Mouse (Mus musculus) retina, postnatal 7 days (tissue): ENCODE data around the gene Eps8.
A peak's percentile ranks its signal among the peaks of the same experiment; 100 is the strongest.
"Not testable (repeated sequence)": the region's sequence is repeated elsewhere in the genome, so short reads cannot be mapped to it uniquely, and the experiment has no call there.

Experiments
- DNase-seq: peaks from one replicate; pipeline ENCODE4 v3.0.0-alpha.2; 2012; ENCODE audit warnings: low read depth, low spot score

Gene Eps8

DNA sequence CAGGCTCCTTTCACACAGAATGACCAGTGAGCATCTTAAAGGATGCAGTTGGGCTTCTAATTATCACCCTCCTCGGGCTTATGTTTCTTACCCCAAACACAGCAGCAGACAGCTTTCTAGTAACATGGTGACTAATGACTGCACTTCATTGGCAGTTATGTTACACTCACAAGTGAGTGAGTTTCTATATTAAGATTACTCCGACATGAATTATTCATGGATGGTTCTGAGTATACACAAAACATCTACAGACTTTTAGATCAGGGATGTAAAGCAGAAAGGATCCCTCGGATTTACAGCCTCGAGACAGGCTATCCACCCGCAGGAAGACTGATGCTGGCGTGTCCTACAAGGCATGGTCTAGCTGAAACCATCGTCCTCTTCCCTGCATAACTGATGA is 171.8 kb downstream of the Eps8 start:
- no peak for DNase-seq

DNA sequence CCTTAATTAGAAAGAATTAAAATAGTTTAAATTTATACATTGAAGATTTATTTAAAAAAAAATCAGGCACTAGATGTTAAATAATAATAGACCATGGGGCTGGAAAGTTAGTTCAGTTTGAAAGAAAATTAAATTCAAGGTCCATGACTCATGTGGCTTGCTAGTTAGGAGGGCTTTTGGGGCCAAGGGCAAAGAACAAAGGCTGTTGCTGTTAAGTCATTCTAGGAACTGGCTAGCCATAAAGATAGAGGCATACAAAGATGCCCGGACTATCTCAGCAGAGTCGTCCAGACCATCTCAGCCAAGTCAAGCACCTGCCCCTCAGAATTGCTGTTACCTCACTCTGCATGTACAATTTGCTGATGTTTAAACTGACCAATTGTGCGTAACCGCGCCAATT is 179.0 kb downstream of the Eps8 start:
- not testable (repeated sequence) for DNase-seq

DNA sequence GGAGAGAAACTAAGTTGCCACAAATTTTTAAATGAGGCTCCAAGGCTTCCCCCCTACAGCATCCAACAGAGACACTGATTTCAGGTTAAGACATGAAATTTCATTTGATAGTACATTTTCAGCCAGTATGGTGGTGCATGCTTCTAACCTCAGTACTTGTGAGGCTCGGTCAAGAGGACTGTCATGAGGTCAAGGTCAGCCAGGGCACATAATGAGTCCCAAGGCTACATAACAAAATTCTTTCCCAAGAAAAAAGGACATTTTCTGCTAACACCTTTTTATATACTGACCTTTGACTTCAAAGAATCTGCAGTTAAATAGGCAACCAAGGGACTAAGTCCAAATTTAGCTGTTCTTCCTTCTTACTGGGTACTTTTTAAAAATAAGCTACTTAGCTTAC is 181.2 kb downstream of the Eps8 start:
- no peak for DNase-seq

DNA sequence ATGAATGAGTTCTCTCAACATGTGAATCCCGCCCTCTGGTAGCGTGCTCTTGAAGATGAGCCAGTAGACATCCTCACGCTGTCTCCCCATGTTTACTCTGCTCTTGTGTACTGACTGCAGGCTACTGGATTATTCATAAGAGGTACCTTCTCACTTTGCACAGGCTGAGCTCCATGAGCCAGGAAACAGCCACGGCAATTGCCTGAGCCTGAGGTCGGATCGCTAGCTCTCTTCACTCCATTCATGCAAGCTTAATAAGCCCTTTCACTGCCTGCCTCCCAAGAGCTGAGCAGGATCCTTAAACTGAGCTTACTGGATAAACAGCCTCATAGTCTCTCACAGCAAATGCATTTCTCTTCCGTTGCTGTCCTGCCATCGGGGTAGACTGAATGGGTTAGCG is 182.5 kb downstream of the Eps8 start:
- DNase-seq: no peak

DNA sequence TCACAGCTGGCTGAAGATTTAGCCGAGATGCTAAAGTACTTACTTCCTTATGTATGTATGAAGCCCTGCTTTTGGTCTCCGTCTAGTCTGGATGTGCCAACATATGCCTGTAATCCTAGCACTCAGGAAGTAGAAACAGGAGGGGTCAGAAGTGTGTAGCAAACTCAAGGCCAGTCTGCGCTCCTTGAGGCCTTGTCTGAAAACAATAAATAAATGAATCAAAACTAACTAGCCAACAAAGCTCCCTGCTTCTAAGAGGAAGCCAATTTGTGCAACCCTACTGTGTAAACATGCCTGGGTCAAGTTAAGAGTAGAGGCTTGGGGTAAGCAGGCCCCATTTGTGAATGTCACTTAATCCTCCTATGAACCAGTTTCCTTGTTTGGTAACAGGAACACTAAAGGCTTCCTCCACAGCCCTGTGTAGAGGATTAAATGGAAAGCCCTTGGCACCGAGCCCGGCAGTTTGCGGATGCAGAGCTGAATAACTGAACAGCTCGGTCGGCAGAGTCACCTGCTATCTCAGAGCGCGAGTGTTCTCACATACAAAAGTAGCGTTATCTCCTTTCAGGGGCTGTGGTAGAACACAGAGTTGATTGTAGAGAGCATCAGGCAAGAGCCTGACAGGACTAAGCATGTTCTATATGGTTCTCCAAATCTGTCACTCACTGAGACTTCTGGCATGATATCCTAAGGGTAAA is 183.6 kb downstream of the Eps8 start:
- DNase-seq: peak; percentile 75

GRCm38 (mm10) chr6:137469541-137469940 is 185.1 kb downstream of the Eps8 start:
- DNase-seq: no peak

DNA sequence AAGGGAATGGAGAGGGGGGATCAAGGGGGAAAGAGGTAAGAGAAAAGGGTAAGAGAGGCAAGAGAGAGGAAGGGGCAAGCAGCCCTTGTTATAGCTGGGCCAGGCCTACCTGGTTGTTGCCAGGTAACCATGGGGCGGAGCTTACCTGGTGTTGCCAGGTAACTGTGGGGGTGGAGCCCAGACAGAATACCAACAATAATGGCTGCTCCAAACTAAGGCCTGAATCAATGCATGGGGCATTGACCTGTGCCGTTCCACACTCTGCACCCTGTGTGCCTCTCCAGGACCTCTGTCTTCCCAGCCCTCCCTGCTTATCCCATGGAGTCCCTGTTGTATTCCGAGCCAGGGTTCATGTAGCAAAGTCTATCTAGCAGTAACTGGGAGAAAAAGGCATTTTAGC is 187.0 kb downstream of the Eps8 start:
- no peak for DNase-seq

DNA sequence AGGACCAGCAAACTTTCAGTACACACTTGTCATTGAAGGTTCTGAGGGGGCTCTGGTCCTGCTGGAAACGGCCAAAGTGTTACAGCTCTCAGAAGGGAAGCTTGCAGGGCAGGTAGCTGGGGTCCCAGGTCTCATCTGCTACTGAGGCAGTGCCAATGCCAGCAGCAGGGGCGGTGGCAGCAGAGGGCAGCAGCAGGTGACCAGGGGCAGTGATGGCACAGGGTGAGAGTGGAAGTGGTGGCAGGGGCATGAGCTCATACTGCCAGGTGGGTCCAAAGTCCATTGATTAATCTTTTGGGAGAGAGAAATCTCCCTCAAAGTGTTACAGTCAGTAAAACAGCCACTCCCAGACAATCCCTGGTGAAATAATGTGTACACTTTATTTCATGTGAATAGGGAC is 188.4 kb downstream of the Eps8 start:
- no peak for DNase-seq

GRCm38 (mm10) chr6:137465253-137465652 is 189.4 kb downstream of the Eps8 start:
- DNase-seq: no peak

DNA sequence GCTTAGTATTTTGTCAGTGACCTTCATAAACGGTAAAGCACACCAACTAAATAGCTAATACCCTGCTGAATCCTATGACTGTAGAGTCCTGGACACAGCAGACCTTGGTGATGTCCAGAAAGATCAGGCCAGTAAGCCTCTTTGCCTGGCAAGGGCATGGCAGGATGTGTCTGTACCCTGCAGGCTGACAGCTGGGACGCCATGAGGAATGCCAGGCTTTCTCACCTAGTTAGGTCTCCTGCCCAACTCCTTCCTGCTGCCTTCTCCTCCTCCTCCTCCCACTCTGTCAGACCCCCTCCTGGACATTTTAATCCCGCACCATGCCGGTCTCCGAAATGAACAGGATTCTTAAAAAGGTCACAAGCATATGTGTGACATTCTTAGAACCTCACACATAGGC is 190.9 kb downstream of the Eps8 start:
- DNase-seq: no peak

- no peak for DNase-seq
Measured at GRCm38 (mm10) chr6:137458136-137458535, 196.5 kb downstream of the Eps8 start.

- DNase-seq: no peak
Measured at GRCm38 (mm10) chr6:137457210-137457609, 197.5 kb downstream of the Eps8 start.

- DNase-seq: no peak
Measured at GRCm38 (mm10) chr6:137456064-137456463, 198.6 kb downstream of the Eps8 start.

GRCm38 (mm10) chr6:137455537-137456041 is 199.1 kb downstream of the Eps8 start:
- peak; percentile 65 for DNase-seq

DNA sequence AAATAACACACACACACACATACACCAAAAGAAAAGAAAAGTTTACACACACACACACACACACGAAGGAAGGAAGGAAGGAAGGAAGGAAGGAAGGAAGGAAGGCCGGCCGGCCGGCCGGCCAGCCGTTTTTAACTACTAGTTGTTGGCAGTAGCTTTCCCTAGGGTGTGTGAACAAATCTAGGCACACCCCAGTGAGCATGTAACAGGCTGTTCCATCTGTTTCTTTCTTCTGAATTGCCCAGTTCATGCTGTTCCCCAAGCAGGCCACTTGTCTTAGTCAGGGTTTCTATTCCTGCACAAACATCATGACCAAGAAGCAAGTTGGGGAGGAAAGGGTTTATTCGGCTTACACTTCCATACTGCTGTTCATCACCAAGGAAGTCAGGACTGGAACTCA is 208.6 kb downstream of the Eps8 start:
- not testable (repeated sequence) for DNase-seq

- no peak for DNase-seq
Measured at GRCm38 (mm10) chr6:137443089-137443488, 211.6 kb downstream of the Eps8 start.

DNA sequence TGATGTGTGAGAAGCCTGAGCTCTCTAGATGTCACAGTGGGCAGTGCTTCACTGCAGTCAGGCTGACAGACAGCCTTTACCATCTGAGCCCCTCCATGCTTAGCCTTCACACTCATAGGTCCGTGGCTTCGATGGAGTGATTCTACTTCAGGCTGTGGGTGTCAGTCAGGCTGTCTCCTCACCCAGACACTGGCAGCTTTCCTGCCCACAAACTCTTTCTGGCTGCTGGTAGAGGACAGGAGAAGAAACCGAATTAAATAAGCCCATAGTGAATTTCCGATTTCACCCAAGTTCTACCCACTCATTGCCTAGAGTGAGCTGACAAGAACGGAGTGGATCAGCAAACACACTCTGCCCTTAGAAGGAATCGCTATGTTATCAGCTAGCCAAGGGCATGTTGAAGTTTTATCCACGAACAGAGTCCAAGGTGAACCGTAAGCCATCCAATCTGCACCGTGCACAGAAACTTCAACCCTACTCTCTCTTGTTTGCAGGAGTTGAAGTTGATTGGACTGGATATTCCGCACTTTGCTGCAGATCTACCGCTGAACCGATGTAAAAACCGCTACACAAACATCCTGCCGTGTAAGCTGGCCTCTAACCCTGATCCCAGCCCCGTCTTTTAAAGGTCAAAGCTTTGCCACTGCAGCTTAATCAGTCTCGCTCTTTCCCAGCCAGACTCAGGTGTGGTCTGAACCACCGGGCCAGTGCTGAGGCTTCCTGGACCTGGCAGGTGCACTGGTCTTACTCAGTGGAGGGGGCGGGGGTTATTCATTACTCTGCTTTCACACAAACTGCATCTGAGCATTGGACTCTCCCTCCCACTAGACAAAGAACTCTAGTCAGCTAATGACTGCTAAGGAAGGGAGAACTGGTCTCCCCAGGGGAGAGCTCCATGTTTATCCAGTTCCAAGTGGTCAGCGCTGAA is 213.9 kb downstream of the Eps8 start:
- DNase-seq: no peak

- DNase-seq: no peak
Measured at GRCm38 (mm10) chr6:137437902-137438580, 216.6 kb downstream of the Eps8 start.

GRCm38 (mm10) chr6:137437486-137437885 is 217.2 kb downstream of the Eps8 start:
- no peak for DNase-seq

DNA sequence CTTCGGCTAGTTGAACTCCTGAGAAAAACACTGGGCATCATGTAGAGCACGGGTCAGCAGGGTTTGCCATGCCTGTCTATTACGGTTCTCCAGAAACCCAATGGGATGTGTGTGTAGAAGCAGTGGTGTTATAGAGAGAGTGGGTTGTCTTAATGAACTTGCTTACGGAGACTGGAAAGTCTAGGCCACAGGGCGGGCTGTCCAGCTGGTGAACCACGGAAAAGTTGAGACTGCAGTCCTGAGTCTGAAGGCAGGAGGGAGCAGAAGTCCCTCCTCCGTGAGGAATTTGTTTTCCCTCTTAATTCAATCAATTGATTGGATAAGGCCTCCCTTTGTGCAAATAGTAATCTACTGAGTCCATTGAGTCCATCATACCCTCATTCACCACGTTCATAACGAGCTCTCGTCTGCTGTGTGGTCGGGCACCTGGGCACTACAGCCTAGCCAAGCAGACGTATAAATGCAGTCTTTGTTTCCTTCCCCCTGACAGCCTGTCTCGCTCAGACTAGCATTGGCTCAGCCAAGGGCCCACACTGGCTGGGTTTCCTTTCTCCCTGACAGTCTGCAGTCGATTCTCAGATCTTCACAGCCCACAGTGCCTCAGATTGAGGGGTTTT is 221.0 kb downstream of the Eps8 start:
- no peak for DNase-seq
